Mouse (Mus musculus) urinary bladder, adult 18-20 months (tissue): Measurements from ENCODE around the gene Caskin1.

Source experiments
- DNase-seq, 2 experiments: peaks; one replicate each; pipeline ENCODE4 v3.0.0; 2022; ENCODE audit warnings: low spot score in 2 of 2, mixed read lengths in 2 of 2

Caskin1 gene

GRCm38 (mm10) chr17:24494627-24495335 lies 6.4 kb downstream of the Caskin1 start:
- DNase-seq, result no peak

- DNase-seq, result no peak
These were observed 7.0 kb downstream of the Caskin1 start for GRCm38 (mm10) chr17:24495443-24495842.

- no peak for DNase-seq
These were observed 7.6 kb downstream of the Caskin1 start for GRCm38 (mm10) chr17:24496026-24496425.

GRCm38 (mm10) chr17:24502208-24502607 lies 13.8 kb downstream of the Caskin1 start:
- no peak for DNase-seq

- no peak for DNase-seq
These were observed 15.7 kb downstream of the Caskin1 start for GRCm38 (mm10) chr17:24504085-24504484.

- DNase-seq, result no peak
These were observed 17.0 kb downstream of the Caskin1 start for GRCm38 (mm10) chr17:24505286-24505955.

- DNase-seq, result no peak
These were observed 18.1 kb downstream of the Caskin1 start for GRCm38 (mm10) chr17:24506332-24507070.

- no peak for DNase-seq
These were observed 18.8 kb downstream of the Caskin1 start for GRCm38 (mm10) chr17:24507129-24507664.

- DNase-seq, result no peak
These were observed 19.5 kb downstream of the Caskin1 start for GRCm38 (mm10) chr17:24507806-24508460.

- peak in 1 of 2 experiments; percentile 36 for DNase-seq
These were observed 25.2 kb downstream of the Caskin1 start for GRCm38 (mm10) chr17:24513609-24514008.

- no peak for DNase-seq
These were observed 26.2 kb downstream of the Caskin1 start for GRCm38 (mm10) chr17:24514270-24515257.

GRCm38 (mm10) chr17:24520450-24520849 lies 32.0 kb downstream of the Caskin1 start:
- no peak for DNase-seq

GRCm38 (mm10) chr17:24524734-24525133 lies 36.3 kb downstream of the Caskin1 start:
- DNase-seq, result no peak

- no peak for DNase-seq
These were observed 38.9 kb downstream of the Caskin1 start for GRCm38 (mm10) chr17:24527315-24527714.

- peak; percentile 75 to 90 for DNase-seq
These were observed 39.5 kb downstream of the Caskin1 start, which contains the start of gene Traf7 for GRCm38 (mm10) chr17:24527723-24528559. Gene Traf7 (minus strand): TSS chr17:24527938.

GRCm38 (mm10) chr17:24528560-24528918 lies 40.1 kb downstream of the Caskin1 start:
- no peak for DNase-seq

GRCm38 (mm10) chr17:24529007-24529451 lies 40.6 kb downstream of the Caskin1 start:
- DNase-seq, result peak in 1 of 2 experiments; percentile 38

GRCm38 (mm10) chr17:24529883-24530282 lies 41.5 kb downstream of the Caskin1 start:
- DNase-seq, result no peak

GRCm38 (mm10) chr17:24530361-24531050 lies 42.1 kb downstream of the Caskin1 start:
- no peak for DNase-seq
